Mouse (Mus musculus) intestine, embryonic 16.5 days (tissue): ENCODE data around the gene Ahnak2. TPM values are rescaled to one million over a fixed set of nuclear protein-coding genes. Genes with fewer than 3 reads are reported as not detected.

Experiments
- ATAC-seq: fragments of 200-750 bp; cut with Nextera tagmentation; 2 replicates; pipeline ENCODE4 v1.8.0; 2017; ENCODE audit warnings: moderate TSS enrichment, moderate library complexity
- H3K27ac ChIP-seq: fragments of 300-500 bp; sonication (generic); 2 replicates; pipeline ENCODE4 v1.5.1; 2014; ENCODE audit warnings: mild to moderate bottlenecking, low read length
- H3K27me3 ChIP-seq: fragments of 300-500 bp; sonication (generic); replicated peaks from 2 replicates; pipeline ENCODE4 v1.6.1; 2014; ENCODE audit warnings: low read length, control low read depth, mixed read lengths; ENCODE audit not compliant: control insufficient read depth, insufficient read depth
- H3K36me3 ChIP-seq: fragments of 300-500 bp; sonication (generic); 2 replicates; pipeline ENCODE4 v1.6.1; 2014; ENCODE audit warnings: low read length, control low read depth; ENCODE audit not compliant: control insufficient read depth, insufficient read depth
- H3K4me1 ChIP-seq: fragments of 300-500 bp; sonication (generic); 2 replicates; pipeline ENCODE4 v1.6.1; 2014; ENCODE audit warnings: low read length, control low read depth, mixed read lengths; ENCODE audit not compliant: control insufficient read depth, insufficient read depth
- H3K4me2 ChIP-seq: fragments of 300-500 bp; sonication (generic); 2 replicates; pipeline ENCODE4 v1.6.1; 2014; ENCODE audit warnings: low read depth, low read length, control low read depth
- H3K4me3 ChIP-seq: fragments of 300-500 bp; sonication (generic); 2 replicates; pipeline ENCODE4 v1.5.1; 2014; ENCODE audit warnings: mild to moderate bottlenecking, low read length
- H3K9ac ChIP-seq: fragments of 300-500 bp; sonication (generic); 2 replicates; pipeline ENCODE4 v1.6.1; 2014; ENCODE audit warnings: low read depth, low read length
- H3K9me3 ChIP-seq: fragments of 300-500 bp; sonication (generic); 2 replicates; pipeline ENCODE4 v1.6.1; 2016; ENCODE audit warnings: low read length, control low read depth; ENCODE audit not compliant: control insufficient read depth
- WGBS: fragments of 180-500 bp; shearing (Covaris S2); extraction: QIAGEN DNeasy Blood & Tissue Kit; methylation state at CpG from one replicate; pipeline ENCODE4 v1.1.7; 2014; 5-methylcytosine and 5-hydroxymethylcytosine counted together
- polyA plus RNA-seq: library from polyadenylated mRNA; unstranded; fragments of >200 nt; fragmentation: Nextera tagmentation; extraction: Ambion mirVana; gene quantifications from 2 replicates; pipeline ENCODE4 v1.2.1, GENCODE M21; 2015

Ahnak2 gene
- polyA plus RNA-seq, 1 experiment from 2014 or later: 2.3 TPM

DNA sequence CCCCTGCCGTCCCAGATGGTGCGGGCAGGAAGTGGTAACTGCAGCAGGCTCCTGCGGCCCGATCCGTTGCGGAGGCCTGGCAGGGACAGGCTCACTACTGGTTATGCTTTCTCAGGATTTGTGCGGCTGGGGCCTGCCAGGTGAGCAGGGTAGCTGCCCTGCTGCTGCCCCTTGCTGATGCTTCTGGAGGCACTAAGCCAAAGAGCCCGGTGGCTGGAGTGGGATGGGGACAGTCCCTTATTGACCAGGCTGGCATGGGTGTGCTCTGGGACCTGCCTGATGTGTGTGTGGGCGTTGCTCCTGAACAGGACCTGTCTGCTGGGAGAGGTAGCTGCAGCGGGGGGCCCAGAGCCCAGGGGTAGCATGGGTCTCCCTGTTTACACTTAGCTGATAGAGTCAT is 56.7 kb downstream of the Ahnak2 start:
- Histone ChIP-seq H3K4me3 (no peak overlapping the region), H3K36me3 (0 out of 2 replicates have a peak, but pooled peaks cover 2% of the 10 kb centered on the region), H3K27ac (no peak overlapping the region), H3K9me3 (no peaks in the 10 kb centered on the region), H3K27me3 (no peaks in the 10 kb centered on the region), H3K4me2 (no peak overlapping the region), H3K4me1 (peaks cover 12% of the 10 kb centered on the region), H3K9ac (no peak overlapping the region)
- ATAC-seq: no peak
- 88% methylated on average over 9 of the region's 10 CpGs for WGBS

DNA sequence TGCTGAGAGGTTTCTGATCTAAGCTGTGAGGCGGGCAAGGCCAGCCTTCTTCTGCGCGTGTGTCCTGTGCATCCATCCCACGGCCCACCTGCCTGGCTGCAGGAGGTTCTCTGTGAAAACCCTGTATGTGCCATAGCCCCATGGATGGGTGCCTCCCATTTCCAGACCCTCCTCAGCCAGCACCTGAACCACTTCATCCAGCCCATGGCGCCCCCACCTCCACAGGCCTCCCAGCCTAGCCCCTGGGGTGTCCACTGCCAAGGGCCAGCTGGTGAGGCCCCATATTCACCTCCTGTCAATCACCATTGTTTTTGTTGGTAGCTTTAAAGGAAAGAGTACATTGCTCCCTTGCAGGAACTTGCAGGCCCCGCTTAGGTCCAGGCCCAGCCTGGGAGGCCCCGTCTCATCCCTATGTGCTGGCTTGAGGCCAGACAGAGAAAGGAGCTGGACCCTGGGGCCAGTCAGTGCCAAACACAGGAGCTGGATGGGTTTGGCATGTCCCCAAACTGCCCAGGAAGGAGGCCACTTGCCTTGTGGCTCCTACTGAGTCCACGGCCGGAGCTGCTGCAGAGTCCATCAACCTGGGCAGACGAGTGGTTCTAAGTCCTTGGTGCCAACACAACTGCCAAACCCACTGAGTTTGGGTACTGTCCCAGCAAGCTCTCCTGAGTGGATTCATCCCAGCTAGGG is 57.4 kb downstream of the Ahnak2 start:
- WGBS: 82% methylated on average over 10 of the region's 10 CpGs
- no peak overlapping the region for H3K27ac ChIP-seq
- H3K4me1 ChIP-seq: peaks cover 12% of the 10 kb centered on the region
- H3K9ac ChIP-seq: no peak overlapping the region
- no peak for ATAC-seq
- no peak overlapping the region for H3K4me2 ChIP-seq
- no peaks in the 10 kb centered on the region for H3K27me3 ChIP-seq
- H3K4me3 ChIP-seq: no peak overlapping the region
- 0 out of 2 replicates have a peak, but pooled peaks cover 2% of the 10 kb centered on the region for H3K36me3 ChIP-seq
- H3K9me3 ChIP-seq: no peaks in the 10 kb centered on the region

DNA sequence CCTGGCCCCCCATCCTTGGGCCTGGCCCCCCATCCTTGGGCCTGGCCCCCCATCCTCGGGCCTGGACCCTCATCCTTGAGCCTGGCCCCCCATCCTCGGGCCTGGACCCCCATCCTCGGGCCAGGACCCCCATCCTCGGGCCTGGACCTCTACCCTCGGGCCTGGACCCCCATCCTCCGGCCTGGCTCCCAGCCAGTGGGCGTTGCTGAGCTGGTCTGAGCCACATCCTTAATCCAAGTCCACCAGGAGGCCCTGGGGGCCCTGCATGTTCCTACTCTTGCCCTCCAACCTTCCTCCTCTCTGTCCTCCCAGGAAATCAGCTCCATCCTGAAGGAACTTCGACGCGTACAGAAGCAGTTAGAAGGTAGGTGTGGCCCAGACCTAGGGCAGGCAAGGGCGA is 58.2 kb downstream of the Ahnak2 start:
- H3K9me3 ChIP-seq: no peaks in the 10 kb centered on the region
- ATAC-seq: no peak
- H3K4me3 ChIP-seq: no peak overlapping the region
- H3K4me2 ChIP-seq: no peak overlapping the region
- 78% methylated on average over 11 of the region's 11 CpGs for WGBS
- peak overlapping the region; percentile 35; the same call in 1 of the 2 replicates for H3K9ac ChIP-seq
- H3K36me3 ChIP-seq: 0 out of 2 replicates have a peak, but pooled peaks cover 7% of the 10 kb centered on the region
- no peaks in the 10 kb centered on the region for H3K27me3 ChIP-seq
- H3K27ac ChIP-seq: no peak overlapping the region
- peaks cover 12% of the 10 kb centered on the region for H3K4me1 ChIP-seq

DNA sequence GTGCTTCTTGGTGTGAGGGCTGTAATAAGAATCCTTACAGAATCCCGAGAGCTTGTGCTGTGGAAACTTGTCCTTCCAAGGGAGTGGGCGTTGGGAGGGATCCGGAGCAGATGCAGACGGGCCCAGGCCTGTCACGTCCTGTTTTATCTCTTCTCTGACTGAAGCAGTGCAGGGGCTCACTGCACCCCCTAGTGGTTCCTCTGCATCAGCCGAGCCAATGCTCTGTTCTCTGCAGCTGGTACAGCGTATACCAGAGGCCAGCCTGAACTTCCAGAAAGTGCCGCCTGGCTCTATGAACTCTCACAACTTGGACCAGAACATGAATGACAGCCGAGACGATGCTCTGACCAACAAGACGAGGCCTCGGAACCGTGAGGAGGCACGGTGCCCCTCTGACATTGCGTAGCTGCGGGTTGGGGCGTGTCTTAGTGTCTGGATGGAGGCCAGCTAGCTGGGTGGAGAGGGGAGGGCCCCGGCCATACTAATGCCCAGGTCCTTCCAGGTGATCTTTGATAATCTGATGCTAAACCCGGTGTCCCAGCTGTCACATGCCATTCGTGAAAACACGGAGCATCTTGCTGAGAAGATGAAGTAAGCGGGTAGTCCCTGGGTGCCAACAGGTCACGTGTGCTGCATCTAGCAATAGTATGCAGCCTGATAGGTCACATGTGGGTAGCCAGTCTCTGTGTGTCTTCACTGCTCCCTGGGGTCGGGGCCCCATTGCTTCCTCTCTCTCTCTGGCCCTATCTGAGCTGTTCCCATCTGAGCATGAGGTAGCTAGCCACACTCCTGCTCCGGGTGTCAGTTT is 59.1 kb downstream of the Ahnak2 start:
- peak overlapping the region; percentile 46 for H3K27ac ChIP-seq
- peak; percentile 85 for ATAC-seq
- H3K4me1 ChIP-seq: peaks cover 12% of the 10 kb centered on the region
- H3K36me3 ChIP-seq: 0 out of 2 replicates have a peak, but pooled peaks cover 7% of the 10 kb centered on the region
- H3K4me3 ChIP-seq: no peak overlapping the region
- peak overlapping the region; percentile 35; the same call in 1 of the 2 replicates for H3K9ac ChIP-seq
- no peaks in the 10 kb centered on the region for H3K27me3 ChIP-seq
- no peaks in the 10 kb centered on the region for H3K9me3 ChIP-seq
- H3K4me2 ChIP-seq: no peak overlapping the region
- WGBS: 48% methylated on average over 25 of the region's 25 CpGs

GRCm38 (mm10) chr12:112742768-112743167 is 59.7 kb downstream of the Ahnak2 start:
- Histone ChIP-seq H3K27me3 (no peaks in the 10 kb centered on the region), H3K4me1 (peaks cover 12% of the 10 kb centered on the region), H3K27ac (peak overlapping the region; percentile 46), H3K4me3 (no peak overlapping the region), H3K4me2 (no peak overlapping the region), H3K9me3 (no peaks in the 10 kb centered on the region), H3K9ac (peak overlapping the region; percentile 12; the same call in 1 of the 2 replicates), H3K36me3 (peaks cover 10% of the 10 kb centered on the region; the same call in 1 of the 2 replicates)
- 57% methylated on average over 6 of the region's 6 CpGs for WGBS
- ATAC-seq: peak; percentile 18

DNA sequence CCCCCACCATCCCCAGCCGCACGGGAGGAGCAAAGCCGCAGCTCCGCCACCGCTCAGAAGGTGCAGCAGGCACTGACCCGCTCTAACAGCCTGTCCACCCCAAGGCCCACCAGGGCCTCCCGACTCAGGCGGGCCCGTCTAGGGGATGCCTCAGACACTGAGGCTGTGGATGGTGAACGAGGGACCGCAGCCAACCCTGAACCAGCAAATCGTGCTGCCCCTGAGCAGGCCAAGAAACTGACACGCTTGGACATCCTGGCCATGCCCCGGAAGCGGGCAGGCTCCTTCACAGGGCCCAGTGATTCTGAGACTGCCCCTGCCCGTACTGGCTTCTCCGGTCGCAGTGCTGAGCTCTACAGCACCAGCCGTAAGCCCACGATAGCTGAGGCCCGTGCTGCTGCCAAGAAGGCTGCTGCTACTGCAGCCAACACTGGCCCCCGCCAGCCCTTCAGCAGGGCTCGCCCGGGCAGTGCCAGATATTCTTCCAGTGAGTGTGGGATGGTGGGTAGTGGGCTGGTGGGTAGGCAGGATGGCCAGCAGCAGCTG is 63.4 kb downstream of the Ahnak2 start:
- Histone ChIP-seq H3K27ac (no peak overlapping the region), H3K27me3 (no peaks in the 10 kb centered on the region), H3K4me1 (peaks cover 9% of the 10 kb centered on the region; the same call in 1 of the 2 replicates), H3K4me2 (no peak overlapping the region), H3K36me3 (peaks cover 18% of the 10 kb centered on the region; the same call in 1 of the 2 replicates), H3K9me3 (no peaks in the 10 kb centered on the region), H3K4me3 (no peak overlapping the region), H3K9ac (no peak overlapping the region)
- WGBS: 93% methylated on average over 24 of the region's 24 CpGs
- ATAC-seq: no peak

DNA sequence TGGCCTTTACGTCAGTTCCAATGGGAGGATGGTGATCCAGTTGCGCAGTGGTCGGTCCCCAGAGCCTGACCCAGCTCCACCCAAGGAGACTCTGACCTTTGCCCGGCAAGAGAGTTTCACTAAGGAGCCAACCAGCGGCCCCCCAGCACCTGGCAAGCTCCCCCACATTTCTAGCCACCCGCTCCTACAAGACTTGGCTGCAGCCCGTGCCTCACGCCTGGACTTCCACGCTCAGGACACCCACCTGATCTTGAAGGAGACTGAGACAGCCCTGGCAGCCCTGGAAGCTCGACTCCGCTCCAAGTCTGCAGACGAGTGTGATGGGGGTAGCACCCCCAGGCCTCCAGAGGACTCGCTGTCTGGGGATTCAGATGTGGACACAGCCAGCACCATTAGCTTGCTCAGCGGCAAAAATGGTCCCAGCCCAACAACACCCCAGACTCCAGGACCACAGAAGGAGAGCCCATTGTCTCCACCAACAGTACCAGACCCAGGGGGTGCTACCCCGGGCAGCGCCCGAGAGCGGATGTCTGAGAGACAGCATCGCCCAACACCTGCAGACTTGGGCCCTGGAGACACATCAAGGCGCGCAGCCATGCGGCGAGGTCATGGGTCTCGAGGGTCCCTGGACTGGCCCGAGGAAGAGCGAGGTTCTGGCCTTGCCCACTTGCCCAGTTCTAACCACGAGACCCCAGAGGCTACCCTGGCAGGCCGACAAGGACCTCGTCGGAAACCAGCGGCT is 64.0 kb downstream of the Ahnak2 start:
- ATAC-seq: no peak
- Histone ChIP-seq H3K9ac (no peak overlapping the region), H3K4me1 (peaks cover 9% of the 10 kb centered on the region; the same call in 1 of the 2 replicates), H3K4me3 (no peak overlapping the region), H3K27ac (no peak overlapping the region), H3K9me3 (no peaks in the 10 kb centered on the region), H3K36me3 (peaks cover 18% of the 10 kb centered on the region; the same call in 1 of the 2 replicates), H3K27me3 (no peaks in the 10 kb centered on the region), H3K4me2 (no peak overlapping the region)
- WGBS: 93% methylated on average over 31 of the region's 31 CpGs

- no peak overlapping the region for H3K4me2 ChIP-seq
- peaks cover 5% of the 10 kb centered on the region; the same call in 1 of the 2 replicates for H3K4me1 ChIP-seq
- no peaks in the 10 kb centered on the region for H3K27me3 ChIP-seq
- no peak overlapping the region for H3K9ac ChIP-seq
- no peak for ATAC-seq
- H3K27ac ChIP-seq: no peak overlapping the region
- no peaks in the 10 kb centered on the region for H3K9me3 ChIP-seq
- 90% methylated on average over 14 of the region's 14 CpGs for WGBS
- H3K4me3 ChIP-seq: no peak overlapping the region
- peaks cover 18% of the 10 kb centered on the region; the same call in 1 of the 2 replicates for H3K36me3 ChIP-seq
These were observed 64.7 kb downstream of the Ahnak2 start for GRCm38 (mm10) chr12:112737761-112738160.
